In genomic region chr5:120710826-120711248, GRCm38 (mm10) we compare ENCODE assay signal across 9 mouse cellular contexts. TPM values are rescaled to one million over a fixed set of nuclear protein-coding genes. Genes with fewer than 3 reads are reported as not detected.
DNase-seq lines count a peak whose midpoint lies in the region; ATAC-seq and TF ChIP-seq lines count a peak whose summit lies in the region.
"Had no signal": no experiment of that assay in that cellular context is flagged by ENCODE, and none has a peak within 500 bp of the region (broad histone marks: within the 10 kb centered on the region; RNA-seq: fewer than 3 reads in every experiment).

No protein-coding gene starts in this region.

- H3K36me3 ChIP-seq in heart, embryonic 13.5 days, result no peaks in the 10 kb centered on the region
- no peaks in the 10 kb centered on the region for H3K36me3 ChIP-seq in CH12.LX (replicated peaks in 1 of 2; ENCODE audit: control insufficient read depth in 1 of 2, insufficient read depth in 1 of 2, low read length in 1 of 2)
- H3K36me3 ChIP-seq in embryonic facial prominence, embryonic 14.5 days (ENCODE audit: control insufficient read depth, insufficient read depth, low read length), result no peaks in the 10 kb centered on the region
- no peaks in the 10 kb centered on the region for H3K36me3 ChIP-seq in limb, embryonic 11.5 days (ENCODE audit: control insufficient read depth, insufficient read depth, low read length)
- H3K36me3 ChIP-seq in stomach, embryonic 14.5 days (ENCODE audit: control insufficient read depth, insufficient read depth, low read length), result no peaks in the 10 kb centered on the region

- H3K9ac ChIP-seq in heart, embryonic 13.5 days, result peak overlapping the region; percentile 68
- 0 out of 2 replicates have a peak overlapping the region, but pooled peaks have one; percentile 8 for H3K9ac ChIP-seq in CH12.LX (ENCODE audit: insufficient read depth, low read depth)
- peak overlapping the region; percentile 58 for H3K9ac ChIP-seq in embryonic facial prominence, embryonic 14.5 days (ENCODE audit: low read depth, low read length)
- H3K9ac ChIP-seq in limb, embryonic 11.5 days (ENCODE audit: low read length), result peak overlapping the region; percentile 49; the same call in 1 of the 2 replicates
- H3K9ac ChIP-seq in stomach, embryonic 14.5 days (replicated peaks; ENCODE audit: low read depth, low read length), result peak overlapping the region; percentile 50

- no peaks in the 10 kb centered on the region for H3K79me2 ChIP-seq in CH12.LX (replicated peaks; ENCODE audit: control insufficient read depth, extremely low read depth, insufficient read depth, poor library complexity, severe bottlenecking)

- in situ Hi-C loops in CH12.LX (cut with MboI; ENCODE audit: low pct_ligation_motif_present, low pct_unique_long_range_greater_than_20kb, low sequenced_read_pairs), result loop anchor here (5.0 to 25.0 kb wide), 3 partner anchors 34 to 199 kb away; partner anchors contain the start of genes Plbd2 and Slc8b1

- DNase-seq in heart, postnatal 14 days, result no peak
- DNase-seq in CH12.LX (ENCODE audit: extremely low read depth) (no peak), MN1 (ENCODE audit: low spot score) (no peak)
- no peak for DNase-seq in embryonic facial prominence, embryonic 14.5 days (ENCODE audit: low spot score)
- no peak for DNase-seq in limb, embryonic 11.5 days (ENCODE audit: low spot score)

- no peak for TF ChIP-seq CTCF in CH12.LX (conservative IDR thresholded peaks at IDR 0.05 in 1 of 2, IDR thresholded peaks at IDR 0.05 in 1 of 2; ENCODE audit: low read depth in 2 of 2, low read length in 2 of 2)

- peaks cover 26% of the 10 kb centered on the region for H3K4me1 ChIP-seq in heart, embryonic 13.5 days
- peaks cover 14 to 51% of the 10 kb centered on the region in 2 experiments for H3K4me1 ChIP-seq in CH12.LX (ENCODE audit: control insufficient read depth in 1 of 2, insufficient read depth in 2 of 2)
- H3K4me1 ChIP-seq in embryonic facial prominence, embryonic 14.5 days (ENCODE audit: control insufficient read depth, insufficient read depth, low read length), result peaks cover 15% of the 10 kb centered on the region; the same call in 1 of the 2 replicates
- H3K4me1 ChIP-seq in limb, embryonic 11.5 days (ENCODE audit: control insufficient read depth, insufficient read depth, low read length), result peaks cover 14% of the 10 kb centered on the region
- 0 out of 2 replicates have a peak, but pooled peaks cover 8% of the 10 kb centered on the region for H3K4me1 ChIP-seq in stomach, embryonic 14.5 days (ENCODE audit: control insufficient read depth, insufficient read depth, low read length)

- no peak for TF ChIP-seq POLR2A in CH12.LX (IDR thresholded peaks at IDR 0.05; ENCODE audit: low read depth, low read length)

- H3K4me2 ChIP-seq in heart, embryonic 13.5 days, result peak overlapping the region; percentile 74
- H3K4me2 ChIP-seq in CH12.LX (ENCODE audit: insufficient read depth, low read depth, poor library complexity, severe bottlenecking), result peak overlapping the region; percentile 50
- peak overlapping the region; percentile 66 for H3K4me2 ChIP-seq in embryonic facial prominence, embryonic 14.5 days (ENCODE audit: low read depth, low read length)
- peak overlapping the region; percentile 55 for H3K4me2 ChIP-seq in limb, embryonic 11.5 days (ENCODE audit: low read depth, severe bottlenecking)
- H3K4me2 ChIP-seq in stomach, embryonic 14.5 days (replicated peaks; ENCODE audit: low read depth, low read length), result peak overlapping the region; percentile 79

- intact Hi-C loops in heart, postnatal 14 days (cut with DNase I), result no loop called here

- no peak for TF ChIP-seq EP300 in CH12.LX (IDR thresholded peaks at IDR 0.05; ENCODE audit: low read length)

- peak overlapping the region; percentile 52 for H3K4me3 ChIP-seq in heart, embryonic 13.5 days
- peak overlapping the region in 2 of 3 experiments; percentile 42 to 49 for H3K4me3 ChIP-seq in CH12.LX (replicated peaks in 1 of 3; ENCODE audit: low read depth in 2 of 3, low read length in 2 of 3, poor library complexity in 1 of 3)
- H3K4me3 ChIP-seq in embryonic facial prominence, embryonic 14.5 days (ENCODE audit: low read depth, low read length), result peak overlapping the region; percentile 49
- H3K4me3 ChIP-seq in limb, embryonic 11.5 days (ENCODE audit: low read depth, low read length), result peak overlapping the region; percentile 49
- peak overlapping the region; percentile 53 for H3K4me3 ChIP-seq in stomach, embryonic 14.5 days (ENCODE audit: low read depth, low read length)

- H3K27ac ChIP-seq in heart, embryonic 13.5 days (replicated peaks), result no peak overlapping the region
- no peak overlapping the region for H3K27ac ChIP-seq in CH12.LX (ENCODE audit: insufficient read depth, low read depth)
- no peak overlapping the region for H3K27ac ChIP-seq in embryonic facial prominence, embryonic 14.5 days (replicated peaks; ENCODE audit: low read depth, low read length)
- H3K27ac ChIP-seq in limb, embryonic 11.5 days (replicated peaks; ENCODE audit: low read depth, low read length), result no peak overlapping the region
- H3K27ac ChIP-seq in stomach, embryonic 14.5 days (ENCODE audit: low read length), result no peak overlapping the region

- ATAC-seq in heart, embryonic 13.5 days (ENCODE audit: extremely low read depth, insufficient number of reproducible peaks, low FRiP score, low TSS enrichment), result no peak
- ATAC-seq in embryonic facial prominence, embryonic 14.5 days (ENCODE audit: low read depth), result no peak; the same call in 1 of the 2 replicates
- ATAC-seq in limb, embryonic 11.5 days (ENCODE audit: insufficient number of reproducible peaks, low FRiP score, low TSS enrichment, low read depth), result 0 out of 2 replicates have a peak, but pooled peaks have one; percentile 18
- ATAC-seq in stomach, embryonic 14.5 days (ENCODE audit: insufficient number of reproducible peaks, insufficient read depth, low FRiP score, low read depth), result peak; percentile 1; the same call in 1 of the 2 replicates
- no peak for ATAC-seq in megakaryocyte-erythroid progenitor cell, adult 5-6 weeks (replicated peaks; ENCODE audit: low FRiP score, low TSS enrichment, poor library complexity, severe bottlenecking)
- ATAC-seq: Patski had no signal

- WGBS in heart, embryonic 13.5 days, result 2% methylated on average over 25 of the region's 34 CpGs
- 2% methylated on average over 23 of the region's 34 CpGs for WGBS in embryonic facial prominence, embryonic 14.5 days
- under 1% methylated on average over 28 of the region's 34 CpGs for WGBS in limb, embryonic 11.5 days
- 1% methylated on average over 29 of the region's 34 CpGs for WGBS in stomach, embryonic 14.5 days

- TF ChIP-seq RAD21 in CH12.LX (IDR thresholded peaks at IDR 0.05; ENCODE audit: low read depth, low read length), result no peak

- peaks cover 99% of the 10 kb centered on the region for H3K27me3 ChIP-seq in heart, embryonic 13.5 days (replicated peaks)
- peaks cover 11% of the 10 kb centered on the region for H3K27me3 ChIP-seq in CH12.LX (replicated peaks)
- peaks cover 56% of the 10 kb centered on the region for H3K27me3 ChIP-seq in embryonic facial prominence, embryonic 14.5 days (replicated peaks; ENCODE audit: control insufficient read depth, insufficient read depth, low read length)
- H3K27me3 ChIP-seq in limb, embryonic 11.5 days (ENCODE audit: control insufficient read depth, insufficient read depth, low read length), result peaks cover 58% of the 10 kb centered on the region
- peaks cover 13% of the 10 kb centered on the region for H3K27me3 ChIP-seq in stomach, embryonic 14.5 days (ENCODE audit: control insufficient read depth, insufficient read depth, low read length)

- H3K9me3 ChIP-seq in heart, embryonic 13.5 days, result no peaks in the 10 kb centered on the region
- no peaks in the 10 kb centered on the region for H3K9me3 ChIP-seq in CH12.LX (replicated peaks; ENCODE audit: low read length)
- H3K9me3 ChIP-seq in embryonic facial prominence, embryonic 14.5 days (ENCODE audit: control insufficient read depth, low read length), result no peaks in the 10 kb centered on the region
- H3K9me3 ChIP-seq in limb, embryonic 11.5 days (ENCODE audit: control insufficient read depth, low read length), result no peaks in the 10 kb centered on the region
- no peaks in the 10 kb centered on the region for H3K9me3 ChIP-seq in stomach, embryonic 14.5 days (ENCODE audit: control insufficient read depth, low read depth, low read length)

- dilution Hi-C loops in CH12.LX (cut with MboI; ENCODE audit: extremely low pct_ligation_motif_present, extremely low pct_unique_long_range_greater_than_20kb, low sequenced_read_pairs), result no loop called here

TF ChIP-seq in CH12.LX, 34 proteins besides CTCF, POLR2A, EP300 and RAD21 (continues in another document):
- no peak for TF ChIP-seq ZKSCAN1 (IDR thresholded peaks at IDR 0.05; ENCODE audit: borderline replicate concordance, low read depth, low read length)
- no peak for TF ChIP-seq MAFK (IDR thresholded peaks at IDR 0.05; ENCODE audit: insufficient replicate concordance, low read length)
- no peak for TF ChIP-seq ZNF384 (IDR thresholded peaks at IDR 0.05; ENCODE audit: low read depth, low read length)
- TF ChIP-seq MAZ (IDR thresholded peaks at IDR 0.05; ENCODE audit: low read depth, low read length), result no peak

RNA-seq across cellular contexts. Expression of gene Dtx1, which starts 0.9 kb away (rescaled TPM):
- 0.74 and 0.84 TPM in 2 replicates for polyA plus RNA-seq in heart, embryonic 13.5 days (2015; fragmentation: Nextera tagmentation; extraction: Ambion mirVana)
- total RNA-seq in heart, postnatal 14 days (2021), result 1 to 10 TPM; 1.3 to 3.1 TPM
- total RNA-seq in CH12.LX (2012; rRNA removed) (3.2 and 3.9 TPM in 2 replicates), CH12.LX (2014; rRNA removed) (0.30 and 0.98 TPM in 2 replicates)
- polyA plus RNA-seq in CH12.LX (2012; ENCODE audit: insufficient read length, low read depth), result 2.1 and 2.9 TPM in 2 replicates
- 3.4 and 4.3 TPM in 2 replicates for polyA plus RNA-seq in embryonic facial prominence, embryonic 14.5 days (2014; fragmentation: Nextera tagmentation; extraction: Ambion mirVana)
- 3.0 and 3.5 TPM in 2 replicates for polyA plus RNA-seq in limb, embryonic 11.5 days (2014; fragmentation: Nextera tagmentation; extraction: Ambion mirVana)
- 5.2 and 5.9 TPM in 2 replicates for polyA plus RNA-seq in stomach, embryonic 14.5 days (2014; fragmentation: Nextera tagmentation; extraction: Ambion mirVana)
- total RNA-seq in megakaryocyte-erythroid progenitor cell, adult 5-6 weeks (2014; fragmentation: Nextera tagmentation), result 8.7 TPM in 1 of 2 replicates, not detected in the other
- 0.56 TPM in 1 of 2 replicates, not detected in the other for total RNA-seq in megakaryocyte-erythroid progenitor cell, adult 5-6 weeks (2017)

RNA-seq across cellular contexts. Expression of gene Oas2, which starts 38.8 kb away (rescaled TPM):
- 0.24 and 0.32 TPM in 2 replicates for polyA plus RNA-seq in heart, embryonic 13.5 days (2015; fragmentation: Nextera tagmentation; extraction: Ambion mirVana)
- under 1 TPM; 0.26 to 0.37 TPM for total RNA-seq in heart, postnatal 14 days (2021)
- total RNA-seq in CH12.LX (2012; rRNA removed) (not detected in 2 replicates), CH12.LX (2014; rRNA removed) (not detected in 2 replicates)
- not detected in 2 replicates for polyA plus RNA-seq in CH12.LX (2012; ENCODE audit: insufficient read length, low read depth)
- 0.38 and 0.42 TPM in 2 replicates for polyA plus RNA-seq in embryonic facial prominence, embryonic 14.5 days (2014; fragmentation: Nextera tagmentation; extraction: Ambion mirVana)
- 0.12 TPM in 1 of 2 replicates, not detected in the other for polyA plus RNA-seq in limb, embryonic 11.5 days (2014; fragmentation: Nextera tagmentation; extraction: Ambion mirVana)
- 0.58 and 0.70 TPM in 2 replicates for polyA plus RNA-seq in stomach, embryonic 14.5 days (2014; fragmentation: Nextera tagmentation; extraction: Ambion mirVana)
- 1.7 and 2.0 TPM in 2 replicates for total RNA-seq in megakaryocyte-erythroid progenitor cell, adult 5-6 weeks (2014; fragmentation: Nextera tagmentation)
- 0.72 and 1.3 TPM in 2 replicates for total RNA-seq in megakaryocyte-erythroid progenitor cell, adult 5-6 weeks (2017)
- polyA plus RNA-seq: Patski had no signal

Comparison
In these comparisons a context has a peak if more than half of its experiments do, and no peak if none do; other contexts are left out.
1. ATAC-seq: peak in limb, embryonic 11.5 days (single experiment) and stomach, embryonic 14.5 days (single experiment); none in heart, embryonic 13.5 days (single experiment), embryonic facial prominence, embryonic 14.5 days (single experiment) and megakaryocyte-erythroid progenitor cell, adult 5-6 weeks (single experiment).
2. H3K9ac ChIP-seq: peak in every context shown above with its lines; median percentile 68 in heart, embryonic 13.5 days; 58 in embryonic facial prominence, embryonic 14.5 days; 50 in stomach, embryonic 14.5 days; 49 in limb, embryonic 11.5 days; 8 in CH12.LX.
3. Peak in every context shown above with its lines, with median percentiles within 50 percentile points of each other: H3K4me2 ChIP-seq and H3K4me3 ChIP-seq.